In genomic region chr3:138118392-138118791, GRCm38 (mm10) we compare ENCODE assay signal across 24 mouse cellular contexts. TPM values are rescaled to one million over a fixed set of nuclear protein-coding genes. Genes with fewer than 3 reads are reported as not detected.
DNase-seq lines count a peak whose midpoint lies in the region; ATAC-seq and TF ChIP-seq lines count a peak whose summit lies in the region.
"Had no signal": no experiment of that assay in that cellular context is flagged by ENCODE, and none has a peak within 500 bp of the region (broad histone marks: within the 10 kb centered on the region; RNA-seq: fewer than 3 reads in every experiment).

No protein-coding gene starts in this region.

- no peaks in the 10 kb centered on the region for H3K79me2 ChIP-seq in myocyte (ENCODE audit: control insufficient read depth, insufficient read depth)

- intact Hi-C loops in heart, postnatal 10 days (cut with DNase I), result loop anchor here (2.0 kb wide), 1 partner anchor 24 kb away; the partner anchor contains the start of gene Trmt10a

- ATAC-seq in frontal cortex, adult (ENCODE audit: low TSS enrichment), result 0 out of 2 replicates have a peak, but pooled peaks have one; percentile 23
- no peak for ATAC-seq in heart, embryonic 14.5 days (ENCODE audit: insufficient number of reproducible peaks, insufficient read depth, low FRiP score, low read depth)
- no peak for ATAC-seq in kidney, embryonic 16.5 days (ENCODE audit: low FRiP score, low TSS enrichment)
- no peak for ATAC-seq in kidney, embryonic 14.5 days (ENCODE audit: low FRiP score, low TSS enrichment)
- ATAC-seq: forebrain, embryonic 15.5 days; midbrain, embryonic 15.5 days; Patski had no signal

- H3K4me1 ChIP-seq in heart, embryonic 14.5 days (ENCODE audit: control insufficient read depth in 2 of 2, insufficient read depth in 2 of 2, low read length in 2 of 2), result peaks cover 22 to 37% of the 10 kb centered on the region in 2 experiments
- H3K4me1 ChIP-seq in kidney, embryonic 16.5 days (ENCODE audit: insufficient read depth, low read length), result no peaks in the 10 kb centered on the region
- H3K4me1 ChIP-seq in kidney, embryonic 14.5 days (ENCODE audit: control insufficient read depth, insufficient read depth, low read length), result 0 out of 2 replicates have a peak, but pooled peaks cover 3% of the 10 kb centered on the region
- H3K4me1 ChIP-seq: embryonic facial prominence, embryonic 12.5 days; forebrain, embryonic 15.5 days; midbrain, embryonic 15.5 days; neural tube, embryonic 15.5 days had no signal

- no peak for DNase-seq in frontal cortex, adult 2 months (ENCODE audit: extremely low spot score in 1 of 2, low spot score in 1 of 2)
- no peak for DNase-seq in heart, postnatal 10 days
- DNase-seq in thymus, postnatal 10 days (ENCODE audit: low spot score in 2 of 2), result no peak
- DNase-seq: adrenal gland, postnatal 10 days; cerebellum, adult 11 months; cerebellum, postnatal 10 days; kidney, adult 2 months; spleen, adult 18-20 months had no signal

- H3K4me3 ChIP-seq in heart, embryonic 14.5 days (ENCODE audit: control insufficient read depth in 1 of 2, insufficient read depth in 1 of 2, low read depth in 1 of 2, low read length in 2 of 2), result no peak overlapping the region
- no peak overlapping the region for H3K4me3 ChIP-seq in kidney, embryonic 16.5 days (ENCODE audit: low read length)
- no peak overlapping the region for H3K4me3 ChIP-seq in kidney, embryonic 14.5 days (ENCODE audit: low read length)
- no peak overlapping the region for H3K4me3 ChIP-seq in myocyte
- H3K4me3 ChIP-seq: embryonic facial prominence, embryonic 12.5 days; erythroblast, embryonic 14.5 days; forebrain, embryonic 15.5 days; midbrain, embryonic 15.5 days; neural tube, embryonic 15.5 days had no signal

- TF ChIP-seq POLR2A in myocyte (IDR thresholded peaks at IDR 0.05; ENCODE audit: insufficient read length, low read depth), result no peak

- no peaks in the 10 kb centered on the region for H3K9me3 ChIP-seq in heart, embryonic 14.5 days (ENCODE audit: control insufficient read depth, low read length)
- no peaks in the 10 kb centered on the region for H3K9me3 ChIP-seq in kidney, embryonic 16.5 days (ENCODE audit: low read length)
- no peaks in the 10 kb centered on the region for H3K9me3 ChIP-seq in kidney, embryonic 14.5 days (ENCODE audit: control insufficient read depth, low read length)
- H3K9me3 ChIP-seq: embryonic facial prominence, embryonic 12.5 days; forebrain, embryonic 15.5 days; midbrain, embryonic 15.5 days; neural tube, embryonic 15.5 days had no signal

- 53% methylated on average over 6 of the region's 6 CpGs for WGBS in heart, embryonic 14.5 days
- WGBS in kidney, embryonic 16.5 days, result 59% methylated on average over 6 of the region's 6 CpGs
- WGBS in kidney, embryonic 14.5 days, result 59% methylated on average over 6 of the region's 6 CpGs

- H3K27me3 ChIP-seq in heart, embryonic 14.5 days (ENCODE audit: control insufficient read depth, insufficient read depth, low read length), result no peaks in the 10 kb centered on the region
- H3K27me3 ChIP-seq in kidney, embryonic 16.5 days (ENCODE audit: insufficient read depth, low read length), result no peaks in the 10 kb centered on the region
- H3K27me3 ChIP-seq in kidney, embryonic 14.5 days (ENCODE audit: control insufficient read depth, insufficient read depth, low read length), result no peaks in the 10 kb centered on the region
- no peaks in the 10 kb centered on the region for H3K27me3 ChIP-seq in myocyte (ENCODE audit: control insufficient read depth, insufficient read depth, insufficient read length)
- H3K27me3 ChIP-seq: embryonic facial prominence, embryonic 12.5 days; forebrain, embryonic 15.5 days; midbrain, embryonic 15.5 days; neural tube, embryonic 15.5 days; Patski had no signal

- H3ac ChIP-seq in myocyte (ENCODE audit: control insufficient read depth, insufficient read length), result no peak overlapping the region

- no peak overlapping the region for H3K9ac ChIP-seq in heart, embryonic 14.5 days (ENCODE audit: low read length)
- no peak overlapping the region for H3K9ac ChIP-seq in kidney, embryonic 16.5 days (replicated peaks; ENCODE audit: low read length)
- H3K9ac ChIP-seq in kidney, embryonic 14.5 days (ENCODE audit: low read depth, low read length), result no peak overlapping the region
- H3K9ac ChIP-seq: embryonic facial prominence, embryonic 12.5 days; forebrain, embryonic 15.5 days; hindbrain, embryonic 14.5 days; liver, embryonic 14.5 days; midbrain, embryonic 15.5 days; neural tube, embryonic 15.5 days had no signal

- peak overlapping the region; percentile 77 to 92 for H3K27ac ChIP-seq in heart, embryonic 14.5 days (replicated peaks in 1 of 2; ENCODE audit: control insufficient read depth in 1 of 2, insufficient read depth in 1 of 2, low read depth in 2 of 2, low read length in 2 of 2)
- H3K27ac ChIP-seq in kidney, embryonic 16.5 days (ENCODE audit: low read length), result peak overlapping the region; percentile 4
- H3K27ac ChIP-seq in kidney, embryonic 14.5 days (ENCODE audit: low read depth, low read length), result no peak overlapping the region
- H3K27ac ChIP-seq: embryonic facial prominence, embryonic 12.5 days; forebrain, embryonic 15.5 days; hindbrain, embryonic 14.5 days; liver, embryonic 14.5 days; midbrain, embryonic 15.5 days; neural tube, embryonic 15.5 days had no signal

- no peaks in the 10 kb centered on the region for H3K36me3 ChIP-seq in heart, embryonic 14.5 days (ENCODE audit: control insufficient read depth, insufficient read depth, low read length)
- H3K36me3 ChIP-seq in kidney, embryonic 16.5 days (ENCODE audit: insufficient read depth, low read length), result no peaks in the 10 kb centered on the region
- no peaks in the 10 kb centered on the region for H3K36me3 ChIP-seq in kidney, embryonic 14.5 days (ENCODE audit: control insufficient read depth, insufficient read depth, low read length)
- no peaks in the 10 kb centered on the region for H3K36me3 ChIP-seq in myocyte (ENCODE audit: control insufficient read depth, insufficient read depth)
- H3K36me3 ChIP-seq: embryonic facial prominence, embryonic 12.5 days; forebrain, embryonic 15.5 days; midbrain, embryonic 15.5 days; neural tube, embryonic 15.5 days had no signal

- H3K4me2 ChIP-seq in heart, embryonic 14.5 days (ENCODE audit: low read length), result peak overlapping the region; percentile 46
- peak overlapping the region; percentile 24; the same call in 1 of the 2 replicates for H3K4me2 ChIP-seq in kidney, embryonic 16.5 days (replicated peaks; ENCODE audit: low read depth, low read length)
- no peak overlapping the region for H3K4me2 ChIP-seq in kidney, embryonic 14.5 days (replicated peaks; ENCODE audit: low read depth, low read length)
- peak overlapping the region; percentile 66 for H3K4me2 ChIP-seq in myocyte (ENCODE audit: low read depth)
- H3K4me2 ChIP-seq: embryonic facial prominence, embryonic 12.5 days; forebrain, embryonic 15.5 days; hindbrain, embryonic 14.5 days; midbrain, embryonic 15.5 days; neural tube, embryonic 15.5 days had no signal

TF ChIP-seq in myocyte, 11 proteins besides CTCF, POLR2A, EP300 and RAD21:
- TF ChIP-seq MYOG (IDR thresholded peaks at IDR 0.05; ENCODE audit: control insufficient read depth in 1 of 3, insufficient read depth in 1 of 3, insufficient read length in 2 of 3, low read depth in 2 of 3), result no peak
- no peak for TF ChIP-seq REST (IDR thresholded peaks at IDR 0.05; ENCODE audit: insufficient read depth, insufficient read length)
- no peak for TF ChIP-seq E2F4 (IDR thresholded peaks at IDR 0.05; ENCODE audit: insufficient read depth)
- TF ChIP-seq POLR2AphosphoS2 (IDR thresholded peaks at IDR 0.05; ENCODE audit: insufficient read length, low read depth), result no peak

RNA-seq across cellular contexts. Expression of gene Trmt10a, which starts 24.9 kb away (rescaled TPM):
- polyA plus RNA-seq in frontal cortex, adult 2 months (2012; rRNA removed), result 9.0 TPM in 2 replicates
- polyA plus RNA-seq in heart, embryonic 14.5 days (2014; fragmentation: Nextera tagmentation; extraction: Ambion mirVana), result 7.0 and 7.7 TPM in 2 replicates
- total RNA-seq in heart, postnatal 10 days (2021), result 1 to 10 TPM; 3.2 to 4.3 TPM
- 11.8 and 12.5 TPM in 2 replicates for polyA plus RNA-seq in kidney, embryonic 16.5 days (2015; fragmentation: Nextera tagmentation; extraction: Ambion mirVana)
- polyA plus RNA-seq in kidney, embryonic 14.5 days (2014; fragmentation: Nextera tagmentation; extraction: Ambion mirVana), result 15.7 and 15.8 TPM in 2 replicates
- 6.3 TPM for polyA plus RNA-seq in myocyte (2012; fragmentation: generic; extraction: Trizol)

RNA-seq across cellular contexts. Expression of gene Mttp, which starts 26.4 kb away (rescaled TPM):
- 8.0 and 9.1 TPM in 2 replicates for polyA plus RNA-seq in frontal cortex, adult 2 months (2012; rRNA removed)
- 6.9 and 7.5 TPM in 2 replicates for polyA plus RNA-seq in heart, embryonic 14.5 days (2014; fragmentation: Nextera tagmentation; extraction: Ambion mirVana)
- 1 to 10 TPM; 8.4 to 9.0 TPM for total RNA-seq in heart, postnatal 10 days (2021)
- polyA plus RNA-seq in kidney, embryonic 16.5 days (2015; fragmentation: Nextera tagmentation; extraction: Ambion mirVana), result 7.6 and 8.1 TPM in 2 replicates
- 7.5 and 7.6 TPM in 2 replicates for polyA plus RNA-seq in kidney, embryonic 14.5 days (2014; fragmentation: Nextera tagmentation; extraction: Ambion mirVana)
- polyA plus RNA-seq in myocyte (2012; fragmentation: generic; extraction: Trizol), result 4.1 TPM

RNA-seq across cellular contexts. Expression of gene Gm5105, which starts 51.2 kb away (rescaled TPM):
- polyA plus RNA-seq in frontal cortex, adult 2 months (2012; rRNA removed), result 0.25 and 0.66 TPM in 2 replicates
- 0.57 and 0.89 TPM in 2 replicates for polyA plus RNA-seq in heart, embryonic 14.5 days (2014; fragmentation: Nextera tagmentation; extraction: Ambion mirVana)
- under 1 TPM; 0.67 to 0.72 TPM for total RNA-seq in heart, postnatal 10 days (2021)
- polyA plus RNA-seq in kidney, embryonic 16.5 days (2015; fragmentation: Nextera tagmentation; extraction: Ambion mirVana), result 0.12 TPM in 1 of 2 replicates, not detected in the other
- 0.22 and 0.24 TPM in 2 replicates for polyA plus RNA-seq in kidney, embryonic 14.5 days (2014; fragmentation: Nextera tagmentation; extraction: Ambion mirVana)
- 0.24 TPM for polyA plus RNA-seq in myocyte (2012; fragmentation: generic; extraction: Trizol)
- total RNA-seq: ES-E14; left cerebral cortex, postnatal 14 days; megakaryocyte-erythroid progenitor cell, adult 5-6 weeks had no signal
- polyA plus RNA-seq: embryonic facial prominence, embryonic 12.5 days; erythroblast, embryonic 14.5 days; kidney, adult 2 months; liver, embryonic 14.5 days had no signal

RNA-seq across cellular contexts. Expression of gene 1110002E22Rik, which starts 53.5 kb away (rescaled TPM):
- polyA plus RNA-seq in frontal cortex, adult 2 months (2012; rRNA removed), result 1.3 and 1.6 TPM in 2 replicates
- 16.5 and 18.7 TPM in 2 replicates for polyA plus RNA-seq in heart, embryonic 14.5 days (2014; fragmentation: Nextera tagmentation; extraction: Ambion mirVana)
- total RNA-seq in heart, postnatal 10 days (2021), result 10 to 100 TPM; 51.3 to 77.4 TPM
- polyA plus RNA-seq in kidney, embryonic 16.5 days (2015; fragmentation: Nextera tagmentation; extraction: Ambion mirVana), result 0.52 and 0.54 TPM in 2 replicates
- 0.38 and 0.39 TPM in 2 replicates for polyA plus RNA-seq in kidney, embryonic 14.5 days (2014; fragmentation: Nextera tagmentation; extraction: Ambion mirVana)
- 22.3 TPM for polyA plus RNA-seq in myocyte (2012; fragmentation: generic; extraction: Trizol)
- total RNA-seq: megakaryocyte-erythroid progenitor cell, adult 5-6 weeks had no signal
- polyA plus RNA-seq: erythroblast, embryonic 14.5 days had no signal
